Mouse (Mus musculus): ENCODE results near the gene Tesk1. TPM values are rescaled to one million over a fixed set of nuclear protein-coding genes. Genes with fewer than 3 reads are reported as not detected.
"Not testable (repeated sequence)": the region's sequence is repeated elsewhere in the genome, so short reads cannot be mapped to it uniquely, and the experiment has no call there.

Gene Tesk1
- polyA plus RNA-seq, 1 experiment = 109 TPM

DNA sequence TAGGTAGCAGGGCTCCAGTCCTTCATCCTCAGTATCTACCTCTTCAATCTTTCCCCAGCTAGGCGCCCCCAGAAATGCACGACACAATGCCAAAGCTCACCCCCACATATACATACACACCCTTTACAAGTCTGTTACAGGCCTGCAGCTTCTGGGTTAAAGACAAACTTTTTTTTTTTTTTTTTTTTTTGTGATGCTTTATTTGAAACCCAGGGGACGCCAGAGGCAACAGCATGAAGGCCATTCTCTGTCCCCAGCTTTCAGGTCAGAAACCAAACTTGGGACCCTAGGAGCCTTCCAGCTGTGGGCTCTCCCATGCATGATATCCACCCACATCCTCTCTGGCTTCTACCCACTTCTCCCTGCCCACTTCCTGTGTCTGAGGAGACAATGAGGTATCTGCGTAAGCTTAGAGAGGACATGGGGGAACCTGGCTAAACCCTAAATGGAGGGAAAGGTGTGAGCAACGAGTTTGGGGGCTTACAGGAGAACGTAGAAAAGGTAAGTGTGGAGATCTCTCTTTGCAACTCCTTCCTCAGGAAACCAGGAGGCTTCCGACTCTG lies 40.2 kb downstream of the Tesk1 start:
- DNase-seq (ENCODE audit: low read depth) = no peak
- TF ChIP-seq POLR2A (IDR thresholded peaks at IDR 0.05; ENCODE audit: borderline replicate concordance, extremely low read depth, insufficient read depth, insufficient read length, poor library complexity, severe bottlenecking) (no peak), CTCF (IDR thresholded peaks at IDR 0.05; ENCODE audit: borderline replicate concordance, extremely low read depth, insufficient read depth, insufficient read length) (no peak)

GRCm38 (mm10) chr4:43482591-43482990 lies 40.9 kb downstream of the Tesk1 start:
- TF ChIP-seq CTCF (IDR thresholded peaks at IDR 0.05; ENCODE audit: borderline replicate concordance, extremely low read depth, insufficient read depth, insufficient read length) (no peak), POLR2A (IDR thresholded peaks at IDR 0.05; ENCODE audit: borderline replicate concordance, extremely low read depth, insufficient read depth, insufficient read length, poor library complexity, severe bottlenecking) (no peak)

GRCm38 (mm10) chr4:43483535-43484091 lies 41.9 kb downstream of the Tesk1 start, which contains the start of gene Sit1:
Gene Sit1 (minus strand): TSS chr4:43483734.
- no peak for TF ChIP-seq CTCF (IDR thresholded peaks at IDR 0.05; ENCODE audit: borderline replicate concordance, extremely low read depth, insufficient read depth, insufficient read length)
- no peak for TF ChIP-seq POLR2A (IDR thresholded peaks at IDR 0.05; ENCODE audit: borderline replicate concordance, extremely low read depth, insufficient read depth, insufficient read length, poor library complexity, severe bottlenecking)
- no peak for DNase-seq (ENCODE audit: low read depth)

More at GRCm38 (mm10) chr4:43482591-43482990, 40.9 kb downstream of the Tesk1 start:
- no peak for DNase-seq (ENCODE audit: low read depth)

DNA sequence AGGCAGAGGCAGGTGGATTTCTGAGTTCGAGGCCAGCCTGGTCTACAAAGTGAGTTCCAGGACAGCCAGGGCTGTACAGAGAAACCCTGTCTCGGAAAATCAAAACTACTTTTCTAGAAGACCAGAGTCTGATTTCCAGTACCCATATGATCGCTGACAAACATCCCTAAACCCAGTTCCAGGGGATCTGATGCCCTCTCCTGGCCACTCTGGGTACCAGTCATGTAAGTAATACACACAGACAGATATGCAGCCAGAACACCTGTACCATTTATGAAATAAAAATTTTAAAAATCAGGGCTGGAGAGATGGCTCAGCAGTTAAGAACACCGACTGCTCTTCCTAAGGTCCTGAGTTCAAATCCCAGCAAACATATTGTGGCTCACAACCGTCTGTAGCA lies 43.9 kb downstream of the Tesk1 start:
- DNase-seq (ENCODE audit: low read depth) = not testable (repeated sequence)

DNA sequence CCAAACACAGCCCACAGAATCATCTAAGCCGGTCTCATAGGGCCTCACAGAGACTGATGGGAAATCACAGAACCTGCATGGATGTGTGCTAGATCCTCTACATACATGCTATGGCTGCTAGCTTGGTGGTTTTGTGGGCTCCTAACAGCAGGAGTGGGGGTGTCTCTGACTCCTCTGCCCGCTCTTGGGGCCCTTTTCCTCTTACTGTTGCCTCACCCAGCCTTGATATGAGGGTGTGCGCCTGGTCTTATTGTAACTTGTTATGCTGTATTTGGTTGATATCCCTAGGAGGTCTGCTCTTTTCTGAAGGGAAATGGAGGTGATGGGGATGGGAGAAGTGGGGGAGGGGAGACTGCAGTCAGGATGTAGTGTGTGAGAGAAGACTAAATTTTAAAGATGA lies 47.9 kb downstream of the Tesk1 start:
- no peak for DNase-seq (ENCODE audit: low read depth)
- TF ChIP-seq POLR2A (IDR thresholded peaks at IDR 0.05; ENCODE audit: borderline replicate concordance, extremely low read depth, insufficient read depth, insufficient read length, poor library complexity, severe bottlenecking) = no peak
- TF ChIP-seq CTCF (IDR thresholded peaks at IDR 0.05; ENCODE audit: borderline replicate concordance, extremely low read depth, insufficient read depth, insufficient read length) = no peak

GRCm38 (mm10) chr4:43490801-43491200 lies 49.1 kb downstream of the Tesk1 start:
- no peak for DNase-seq (ENCODE audit: low read depth)
- TF ChIP-seq CTCF (IDR thresholded peaks at IDR 0.05; ENCODE audit: borderline replicate concordance, extremely low read depth, insufficient read depth, insufficient read length) (no peak), POLR2A (IDR thresholded peaks at IDR 0.05; ENCODE audit: borderline replicate concordance, extremely low read depth, insufficient read depth, insufficient read length, poor library complexity, severe bottlenecking) (no peak)

DNA sequence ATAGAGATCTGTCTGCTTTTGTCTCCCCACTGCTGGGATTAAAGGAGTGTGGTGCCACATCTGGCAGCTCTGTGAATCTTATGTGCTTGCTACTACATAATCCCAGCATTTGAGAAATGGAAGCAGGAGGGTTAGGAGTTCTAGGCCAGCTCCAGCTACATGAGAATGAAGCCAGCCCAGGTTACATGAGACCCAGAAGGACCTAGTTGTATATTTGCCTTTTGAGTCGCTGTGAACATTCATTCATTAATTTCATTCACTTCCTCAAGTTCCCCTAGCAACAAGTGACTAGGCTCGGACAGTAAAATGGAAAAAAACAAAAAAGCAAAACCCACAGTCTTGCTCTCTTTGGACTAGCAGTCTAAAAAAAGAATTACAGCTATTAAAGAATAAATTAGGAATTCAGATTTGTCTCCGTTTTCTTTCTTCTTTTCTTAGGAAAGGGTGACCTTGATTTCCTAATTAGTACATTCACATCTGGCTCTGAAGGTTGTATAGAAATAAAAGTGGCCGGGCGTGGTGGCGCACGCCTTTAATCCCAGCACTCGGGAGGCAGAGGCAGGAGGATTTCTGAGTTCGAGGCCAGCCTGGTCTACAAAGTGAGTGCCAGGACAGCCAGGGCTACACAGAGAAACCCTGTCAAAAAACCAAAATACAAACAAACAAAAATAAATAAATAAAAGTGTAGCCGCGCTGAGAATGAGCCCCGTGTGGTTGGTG lies 50.5 kb downstream of the Tesk1 start:
- no peak for DNase-seq (ENCODE audit: low read depth)
- TF ChIP-seq POLR2A (IDR thresholded peaks at IDR 0.05; ENCODE audit: borderline replicate concordance, extremely low read depth, insufficient read depth, insufficient read length, poor library complexity, severe bottlenecking) = no peak
- no peak for TF ChIP-seq CTCF (IDR thresholded peaks at IDR 0.05; ENCODE audit: borderline replicate concordance, extremely low read depth, insufficient read depth, insufficient read length)

DNA sequence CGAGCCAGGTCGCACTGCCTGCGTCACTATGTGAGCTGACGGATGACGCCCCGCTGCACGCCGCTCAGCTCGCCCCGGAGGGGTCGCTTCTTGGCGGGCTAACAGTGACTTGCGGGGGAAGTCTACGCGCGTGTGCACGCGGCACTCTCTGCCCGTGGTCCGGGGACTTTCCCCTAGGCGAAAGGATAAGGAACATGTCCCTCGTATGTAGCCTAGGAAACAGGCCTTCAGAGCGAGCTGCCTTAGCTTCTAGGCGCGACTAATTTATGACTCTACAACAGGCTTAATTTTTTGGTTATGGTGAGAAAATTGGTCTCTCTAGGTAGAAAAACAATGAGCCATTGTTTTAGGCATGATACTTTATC lies 51.1 kb downstream of the Tesk1 start, which contains the start of gene Ccdc107:
Gene Ccdc107, plus strand, starts transcription at position 80 of the 365 bp plus-strand sequence.
- TF ChIP-seq CTCF (IDR thresholded peaks at IDR 0.05; ENCODE audit: borderline replicate concordance, extremely low read depth, insufficient read depth, insufficient read length) = no peak
- no peak for TF ChIP-seq POLR2A (IDR thresholded peaks at IDR 0.05; ENCODE audit: borderline replicate concordance, extremely low read depth, insufficient read depth, insufficient read length, poor library complexity, severe bottlenecking)
- DNase-seq (ENCODE audit: low read depth) = peak; percentile 99

GRCm38 (mm10) chr4:43493186-43493845 lies 51.6 kb downstream of the Tesk1 start:
- DNase-seq (ENCODE audit: low read depth) = peak; percentile 98
- TF ChIP-seq CTCF (IDR thresholded peaks at IDR 0.05; ENCODE audit: borderline replicate concordance, extremely low read depth, insufficient read depth, insufficient read length) = no peak
- TF ChIP-seq POLR2A (IDR thresholded peaks at IDR 0.05; ENCODE audit: borderline replicate concordance, extremely low read depth, insufficient read depth, insufficient read length, poor library complexity, severe bottlenecking) = peak; percentile 93

- TF ChIP-seq POLR2A (IDR thresholded peaks at IDR 0.05; ENCODE audit: borderline replicate concordance, extremely low read depth, insufficient read depth, insufficient read length, poor library complexity, severe bottlenecking) (no peak), CTCF (IDR thresholded peaks at IDR 0.05; ENCODE audit: borderline replicate concordance, extremely low read depth, insufficient read depth, insufficient read length) (no peak)
- DNase-seq (ENCODE audit: low read depth) = peak; percentile 49
Observed at GRCm38 (mm10) chr4:43493846-43494240, 52.1 kb downstream of the Tesk1 start.

GRCm38 (mm10) chr4:43496587-43496986 lies 54.8 kb downstream of the Tesk1 start:
- no peak for DNase-seq (ENCODE audit: low read depth)
- TF ChIP-seq POLR2A (IDR thresholded peaks at IDR 0.05; ENCODE audit: borderline replicate concordance, extremely low read depth, insufficient read depth, insufficient read length, poor library complexity, severe bottlenecking) (no peak), CTCF (IDR thresholded peaks at IDR 0.05; ENCODE audit: borderline replicate concordance, extremely low read depth, insufficient read depth, insufficient read length) (no peak)

Measured in brain, embryonic 14.5 days (tissue).